Mouse (Mus musculus): ENCODE measurements around the gene Cnnm2. TPM values are rescaled to one million over a fixed set of nuclear protein-coding genes. Genes with fewer than 3 reads are reported as not detected.

Cnnm2 gene
- polyA plus RNA-seq, 1 experiment from 2014 or later: 2.9 TPM

DNA sequence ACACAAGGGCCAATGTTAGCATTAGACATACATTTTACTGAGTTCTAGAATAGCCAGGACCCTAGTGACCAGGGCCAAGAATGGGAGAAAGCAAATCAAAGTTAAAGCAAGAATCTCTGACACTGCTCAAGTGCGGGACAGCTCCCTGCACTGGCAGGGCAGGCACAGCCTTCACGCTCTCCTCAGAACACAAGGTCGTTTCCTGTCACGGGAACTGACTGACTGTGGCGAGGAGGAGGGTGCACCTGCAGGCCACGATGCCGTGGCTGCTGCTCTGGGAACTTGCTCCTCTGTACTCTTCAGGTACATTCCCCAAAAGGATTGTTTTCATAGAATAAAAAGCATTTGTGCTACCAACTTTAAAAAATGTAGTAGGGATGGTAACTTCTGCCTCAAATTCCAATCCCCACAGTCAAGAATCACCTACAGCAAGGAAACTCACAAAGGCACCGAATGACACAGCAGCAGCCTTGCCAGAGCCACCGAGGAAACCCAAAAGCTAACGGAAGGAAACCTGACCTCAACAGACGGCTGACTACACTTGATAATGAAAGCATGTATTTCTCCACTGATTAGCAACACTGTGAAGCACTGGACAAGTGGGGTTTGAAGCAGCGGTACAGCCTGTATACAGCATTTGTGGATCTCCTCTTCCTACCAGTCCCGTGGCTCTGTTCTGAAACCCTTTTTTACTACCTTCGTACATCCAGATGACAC lies 126.6 kb downstream of the Cnnm2 start:
- Histone ChIP-seq H3K4me2 (no peak overlapping the region), H3K27ac (no peak overlapping the region), H3K9ac (replicated peaks) (no peak overlapping the region), H3K36me3 (peaks cover 97% of the 10 kb centered on the region), H3K27me3 (no peaks in the 10 kb centered on the region), H3K9me3 (no peaks in the 10 kb centered on the region), H3K4me3 (replicated peaks) (no peak overlapping the region), H3K4me1 (replicated peaks) (no peaks in the 10 kb centered on the region)
- ATAC-seq (ENCODE audit: insufficient number of reproducible peaks, insufficient read depth, low FRiP score, low TSS enrichment, low read depth): no peak
- 79% methylated on average over 14 of the region's 14 CpGs for WGBS

GRCm38 (mm10) chr19:46889666-46890065 lies 128.3 kb downstream of the Cnnm2 start:
- H3K4me2 ChIP-seq: no peak overlapping the region
- no peak overlapping the region for H3K27ac ChIP-seq
- peaks cover 84% of the 10 kb centered on the region for H3K36me3 ChIP-seq
- H3K4me3 ChIP-seq (replicated peaks): no peak overlapping the region
- H3K27me3 ChIP-seq: no peaks in the 10 kb centered on the region
- H3K4me1 ChIP-seq (replicated peaks): no peaks in the 10 kb centered on the region
- no peaks in the 10 kb centered on the region for H3K9me3 ChIP-seq
- H3K9ac ChIP-seq (replicated peaks): no peak overlapping the region
- no peak for ATAC-seq (ENCODE audit: insufficient number of reproducible peaks, insufficient read depth, low FRiP score, low TSS enrichment, low read depth)
- 95% methylated on average over 8 of the region's 8 CpGs for WGBS

DNA sequence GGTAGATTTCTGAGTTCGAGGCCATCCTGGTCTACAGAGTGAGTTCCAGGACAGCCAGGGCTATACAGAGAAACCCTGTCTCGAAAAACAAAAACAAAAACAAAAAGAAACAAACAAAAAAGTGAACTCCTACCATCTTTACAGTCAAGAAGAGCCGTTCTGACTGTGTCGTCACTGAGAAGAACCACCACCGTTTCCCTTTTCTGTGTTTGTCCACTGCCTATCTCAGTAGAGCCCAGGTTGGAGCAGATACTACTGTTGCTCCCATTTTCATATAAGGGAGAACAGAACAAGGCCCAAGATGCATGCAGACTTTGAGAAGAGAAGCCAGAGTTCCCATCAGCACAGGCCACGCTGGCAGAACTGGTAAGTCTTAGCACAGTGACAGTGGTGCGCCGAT lies 129.3 kb downstream of the Cnnm2 start:
- Histone ChIP-seq H3K27me3 (no peaks in the 10 kb centered on the region), H3K27ac (no peak overlapping the region), H3K36me3 (peaks cover 80% of the 10 kb centered on the region), H3K4me3 (replicated peaks) (no peak overlapping the region), H3K9me3 (no peaks in the 10 kb centered on the region), H3K4me1 (replicated peaks) (no peaks in the 10 kb centered on the region), H3K4me2 (no peak overlapping the region), H3K9ac (replicated peaks) (no peak overlapping the region)
- ATAC-seq (ENCODE audit: insufficient number of reproducible peaks, insufficient read depth, low FRiP score, low TSS enrichment, low read depth): no peak
- WGBS: 94% methylated on average over 8 of the region's 8 CpGs

DNA sequence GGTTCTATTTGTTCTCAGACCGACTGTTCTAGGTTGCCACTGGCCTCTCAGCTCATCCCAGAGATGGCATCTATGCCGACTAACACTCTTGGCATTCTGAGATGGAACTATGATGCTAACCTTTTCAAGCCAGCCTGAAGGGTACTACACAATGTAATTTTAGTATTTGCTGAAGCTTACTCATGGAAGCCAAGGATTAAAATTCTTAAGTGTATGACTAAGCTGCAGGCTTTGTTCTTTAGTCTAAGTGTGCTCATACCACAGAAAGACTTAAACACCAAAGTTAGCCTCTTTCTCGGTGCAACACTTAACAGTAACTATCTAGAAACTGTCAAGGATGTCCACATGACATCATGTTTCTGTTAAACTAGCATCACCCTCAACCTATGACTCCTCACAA lies 131.5 kb downstream of the Cnnm2 start:
- Histone ChIP-seq H3K9me3 (peaks cover 8% of the 10 kb centered on the region), H3K4me3 (replicated peaks) (no peak overlapping the region), H3K36me3 (peaks cover 73% of the 10 kb centered on the region), H3K9ac (replicated peaks) (no peak overlapping the region), H3K4me1 (replicated peaks) (no peaks in the 10 kb centered on the region), H3K27ac (no peak overlapping the region), H3K27me3 (no peaks in the 10 kb centered on the region), H3K4me2 (no peak overlapping the region)
- 89% methylated on average over 3 of the region's 3 CpGs for WGBS
- no peak for ATAC-seq (ENCODE audit: insufficient number of reproducible peaks, insufficient read depth, low FRiP score, low TSS enrichment, low read depth)

DNA sequence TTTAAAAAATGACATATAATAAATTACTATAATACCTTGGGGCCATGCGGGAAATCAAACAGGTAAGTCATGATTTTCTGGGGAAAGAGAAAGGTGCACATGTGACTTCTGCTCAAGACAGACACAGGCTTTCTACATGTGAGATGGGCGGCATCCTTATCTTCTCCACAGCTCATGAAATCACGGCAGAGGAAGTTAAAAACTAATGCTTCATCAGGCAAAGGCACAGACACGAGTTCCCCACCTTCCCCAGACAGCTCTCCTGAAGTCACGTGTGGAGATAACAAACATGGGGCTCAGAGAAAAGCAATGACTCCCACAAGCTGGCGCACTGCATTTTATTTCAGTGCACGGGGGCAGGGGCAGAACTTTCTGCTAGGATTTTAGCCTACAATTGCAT lies 132.1 kb downstream of the Cnnm2 start:
- Histone ChIP-seq H3K36me3 (peaks cover 73% of the 10 kb centered on the region), H3K27ac (no peak overlapping the region), H3K27me3 (no peaks in the 10 kb centered on the region), H3K9me3 (peaks cover 10% of the 10 kb centered on the region), H3K4me3 (replicated peaks) (no peak overlapping the region), H3K4me2 (no peak overlapping the region), H3K4me1 (replicated peaks) (no peaks in the 10 kb centered on the region), H3K9ac (replicated peaks) (no peak overlapping the region)
- no peak for ATAC-seq (ENCODE audit: insufficient number of reproducible peaks, insufficient read depth, low FRiP score, low TSS enrichment, low read depth)
- 94% methylated on average over 7 of the region's 7 CpGs for WGBS

DNA sequence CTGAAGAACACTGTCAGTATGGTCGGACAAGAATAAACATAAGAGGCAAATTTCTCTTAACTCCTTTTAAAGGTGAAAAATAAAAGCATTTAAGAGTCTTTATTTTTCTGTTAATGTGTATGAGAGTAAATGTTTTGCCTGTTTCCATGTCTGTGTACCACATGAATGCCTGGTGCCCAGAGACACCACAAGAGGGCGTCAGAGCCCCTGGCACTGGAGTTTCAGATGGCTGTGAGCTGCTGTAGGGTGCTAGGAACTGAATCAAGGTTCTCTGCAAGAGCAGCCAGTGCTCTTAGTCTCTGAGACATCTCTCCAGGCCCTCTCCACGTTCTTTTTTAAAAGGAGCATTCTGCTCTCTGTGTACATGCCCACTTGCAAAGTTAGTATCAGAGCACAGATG lies 135.7 kb downstream of the Cnnm2 start:
- no peak overlapping the region for H3K27ac ChIP-seq
- ATAC-seq (ENCODE audit: insufficient number of reproducible peaks, insufficient read depth, low FRiP score, low TSS enrichment, low read depth): no peak
- peaks cover 49% of the 10 kb centered on the region for H3K36me3 ChIP-seq
- no peaks in the 10 kb centered on the region for H3K27me3 ChIP-seq
- H3K9me3 ChIP-seq: peaks cover 10% of the 10 kb centered on the region
- no peak overlapping the region for H3K4me3 ChIP-seq (replicated peaks)
- H3K9ac ChIP-seq (replicated peaks): no peak overlapping the region
- WGBS: 85% methylated on average over 3 of the region's 3 CpGs
- no peak overlapping the region for H3K4me2 ChIP-seq
- no peaks in the 10 kb centered on the region for H3K4me1 ChIP-seq (replicated peaks)

GRCm38 (mm10) chr19:46898222-46898621 lies 136.8 kb downstream of the Cnnm2 start:
- Histone ChIP-seq H3K4me2 (no peak overlapping the region), H3K9me3 (peaks cover 10% of the 10 kb centered on the region), H3K36me3 (peaks cover 48% of the 10 kb centered on the region), H3K4me3 (replicated peaks) (no peak overlapping the region), H3K9ac (replicated peaks) (no peak overlapping the region), H3K4me1 (replicated peaks) (no peaks in the 10 kb centered on the region), H3K27me3 (no peaks in the 10 kb centered on the region), H3K27ac (no peak overlapping the region)
- no peak for ATAC-seq (ENCODE audit: insufficient number of reproducible peaks, insufficient read depth, low FRiP score, low TSS enrichment, low read depth)
- 82% methylated on average over 5 of the region's 5 CpGs for WGBS

DNA sequence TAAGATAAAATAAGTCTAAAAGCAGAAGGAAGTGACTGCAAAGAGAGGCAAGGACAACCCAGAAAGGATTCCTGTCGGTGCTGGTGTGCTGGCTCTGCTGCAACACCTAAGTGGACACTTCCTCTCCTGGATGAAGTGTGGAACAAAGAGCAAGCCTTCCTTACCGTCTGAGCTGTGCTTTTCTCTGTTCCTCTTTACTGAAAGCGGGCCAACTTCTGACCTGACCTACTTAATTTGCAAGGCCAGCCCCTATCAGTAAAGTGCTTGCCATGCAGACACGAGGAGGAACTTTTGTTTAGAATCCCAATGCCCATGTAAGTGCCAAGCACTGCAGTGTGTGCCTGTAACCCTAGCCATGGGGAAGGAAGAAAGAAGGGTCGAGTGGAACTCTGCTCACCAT lies 137.9 kb downstream of the Cnnm2 start:
- no peak overlapping the region for H3K9ac ChIP-seq (replicated peaks)
- H3K27me3 ChIP-seq: no peaks in the 10 kb centered on the region
- peaks cover 10% of the 10 kb centered on the region for H3K9me3 ChIP-seq
- peaks cover 53% of the 10 kb centered on the region for H3K36me3 ChIP-seq
- no peak overlapping the region for H3K27ac ChIP-seq
- H3K4me2 ChIP-seq: no peak overlapping the region
- no peak overlapping the region for H3K4me3 ChIP-seq (replicated peaks)
- ATAC-seq (ENCODE audit: insufficient number of reproducible peaks, insufficient read depth, low FRiP score, low TSS enrichment, low read depth): no peak
- 77% methylated on average over 5 of the region's 5 CpGs for WGBS
- no peaks in the 10 kb centered on the region for H3K4me1 ChIP-seq (replicated peaks)

- Histone ChIP-seq H3K9ac (replicated peaks) (no peak overlapping the region), H3K4me1 (replicated peaks) (no peaks in the 10 kb centered on the region), H3K36me3 (peaks cover 50% of the 10 kb centered on the region), H3K9me3 (peaks cover 10% of the 10 kb centered on the region), H3K4me2 (no peak overlapping the region), H3K27ac (no peak overlapping the region), H3K4me3 (replicated peaks) (no peak overlapping the region), H3K27me3 (no peaks in the 10 kb centered on the region)
- WGBS: 84% methylated on average over 5 of the region's 5 CpGs
- ATAC-seq (ENCODE audit: insufficient number of reproducible peaks, insufficient read depth, low FRiP score, low TSS enrichment, low read depth): no peak
Measured at GRCm38 (mm10) chr19:46899871-46900270, 138.5 kb downstream of the Cnnm2 start.

GRCm38 (mm10) chr19:46900786-46901185 lies 139.4 kb downstream of the Cnnm2 start:
- H3K9ac ChIP-seq (replicated peaks): no peak overlapping the region
- ATAC-seq (ENCODE audit: insufficient number of reproducible peaks, insufficient read depth, low FRiP score, low TSS enrichment, low read depth): no peak
- H3K27me3 ChIP-seq: no peaks in the 10 kb centered on the region
- H3K4me3 ChIP-seq (replicated peaks): no peak overlapping the region
- peaks cover 10% of the 10 kb centered on the region for H3K9me3 ChIP-seq
- peaks cover 46% of the 10 kb centered on the region for H3K36me3 ChIP-seq
- no peak overlapping the region for H3K27ac ChIP-seq
- no peaks in the 10 kb centered on the region for H3K4me1 ChIP-seq (replicated peaks)
- H3K4me2 ChIP-seq: no peak overlapping the region
- 86% methylated on average over 6 of the region's 6 CpGs for WGBS

DNA sequence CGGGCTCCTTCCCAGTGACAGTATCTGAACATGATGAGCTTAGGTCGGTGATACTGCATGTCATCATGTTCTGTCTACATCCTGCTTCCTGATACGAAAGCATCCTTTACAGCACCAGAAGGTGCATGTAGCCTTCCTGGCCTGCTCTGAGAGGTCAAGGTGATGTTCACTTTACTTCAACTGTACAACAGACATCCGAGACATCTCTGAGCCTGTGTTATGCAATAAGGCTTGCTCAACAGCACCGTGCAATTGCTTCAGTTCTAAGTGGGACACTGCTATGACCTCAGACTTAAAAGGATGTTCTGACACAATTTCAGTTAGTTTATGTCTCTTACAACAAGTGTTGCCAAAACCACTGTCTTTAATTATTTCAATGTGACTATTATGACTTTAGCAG lies 139.9 kb downstream of the Cnnm2 start:
- 91% methylated on average over 5 of the region's 5 CpGs for WGBS
- peaks cover 42% of the 10 kb centered on the region for H3K36me3 ChIP-seq
- H3K27ac ChIP-seq: no peak overlapping the region
- no peak overlapping the region for H3K4me2 ChIP-seq
- no peaks in the 10 kb centered on the region for H3K27me3 ChIP-seq
- H3K9ac ChIP-seq (replicated peaks): no peak overlapping the region
- no peak overlapping the region for H3K4me3 ChIP-seq (replicated peaks)
- ATAC-seq (ENCODE audit: insufficient number of reproducible peaks, insufficient read depth, low FRiP score, low TSS enrichment, low read depth): no peak
- peaks cover 10% of the 10 kb centered on the region for H3K9me3 ChIP-seq
- H3K4me1 ChIP-seq (replicated peaks): no peaks in the 10 kb centered on the region

- no peaks in the 10 kb centered on the region for H3K27me3 ChIP-seq
- H3K4me2 ChIP-seq: no peak overlapping the region
- no peak overlapping the region for H3K9ac ChIP-seq (replicated peaks)
- H3K4me1 ChIP-seq (replicated peaks): no peaks in the 10 kb centered on the region
- H3K4me3 ChIP-seq (replicated peaks): no peak overlapping the region
- ATAC-seq (ENCODE audit: insufficient number of reproducible peaks, insufficient read depth, low FRiP score, low TSS enrichment, low read depth): no peak
- no peaks in the 10 kb centered on the region for H3K9me3 ChIP-seq
- H3K36me3 ChIP-seq: peaks cover 25% of the 10 kb centered on the region
- WGBS: 89% methylated on average over 5 of the region's 5 CpGs
- H3K27ac ChIP-seq: no peak overlapping the region
Measured at GRCm38 (mm10) chr19:46903379-46903778, 142.0 kb downstream of the Cnnm2 start.

Measured in limb, embryonic 12.5 days (tissue).